Mouse (Mus musculus): Measurements from ENCODE around the gene Zbtb24.
"Not testable (repeated sequence)": the region's sequence is repeated elsewhere in the genome, so short reads cannot be mapped to it uniquely, and the experiment has no call there.

Zbtb24 gene

DNA sequence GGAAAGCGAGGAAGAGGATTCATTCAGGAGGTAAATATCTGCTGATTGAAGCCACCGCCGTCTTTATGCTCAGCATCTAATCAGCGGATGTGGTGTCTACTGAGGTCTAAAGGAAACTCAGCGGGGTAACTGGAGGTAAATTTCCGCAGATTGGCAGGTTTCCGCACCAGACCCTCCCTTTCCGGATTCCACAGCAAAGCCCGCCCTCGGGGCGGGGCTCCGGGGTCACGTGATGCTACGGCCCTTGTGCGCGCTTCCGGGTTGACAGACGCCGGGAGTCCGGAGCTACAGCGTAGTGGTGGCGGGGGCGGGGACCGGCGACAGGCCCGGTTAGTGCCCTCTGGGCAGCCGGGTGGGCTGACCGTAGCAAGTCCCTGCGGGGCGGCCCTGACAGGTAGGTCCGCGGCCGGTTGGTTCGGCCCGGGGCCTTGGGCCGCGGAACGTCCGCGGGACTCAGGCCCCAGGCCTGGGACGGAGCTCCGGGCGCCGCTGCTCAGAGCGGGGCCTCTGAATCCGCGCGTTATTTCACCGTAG is at the start of gene Zbtb24:
Gene Zbtb24 (plus strand): TSS at position 247 of the 534 bp plus-strand sequence.
- peak; percentile 98 for DNase-seq (ENCODE audit: low spot score)

DNA sequence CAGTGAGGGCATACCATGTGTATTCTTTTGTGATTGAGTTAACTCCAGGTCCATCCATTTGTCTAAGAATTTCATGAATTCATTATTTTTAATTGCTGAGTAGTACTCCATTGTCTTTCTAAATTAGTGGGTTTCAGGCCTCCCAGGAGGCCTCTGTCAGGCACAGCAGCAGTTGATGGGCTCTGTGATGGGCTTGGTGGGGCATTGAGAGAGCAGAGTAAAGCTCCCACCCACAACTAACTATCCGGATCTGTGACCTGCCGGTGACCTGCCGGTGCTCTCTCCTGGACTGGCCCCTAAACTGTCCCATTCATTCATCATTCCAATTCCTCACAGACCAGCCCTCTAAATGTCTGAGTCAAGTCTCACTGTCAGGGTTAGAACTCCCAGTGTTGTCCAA is 49.1 kb upstream of the Zbtb24 start:
- DNase-seq (ENCODE audit: low spot score): no peak

DNA sequence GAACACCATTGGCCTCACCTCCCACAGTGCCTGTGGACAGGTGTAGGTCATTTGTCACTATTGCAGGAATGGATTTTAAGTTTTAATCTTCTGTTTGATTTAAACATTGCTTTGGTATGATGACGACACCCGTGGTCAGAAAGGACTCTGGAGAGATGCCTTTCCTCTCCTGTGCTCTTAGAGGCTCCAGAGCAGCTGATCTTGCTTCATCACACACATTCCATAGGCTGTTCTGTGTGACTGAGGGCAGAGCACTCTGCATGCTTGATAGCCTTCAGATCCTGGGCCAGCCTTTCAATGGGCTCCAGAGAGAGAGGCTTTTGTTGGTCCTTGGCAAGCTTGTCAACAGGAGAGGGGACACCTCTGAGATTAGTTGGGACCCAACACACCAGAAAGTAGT is 46.8 kb upstream of the Zbtb24 start:
- no peak for DNase-seq (ENCODE audit: low spot score)

DNA sequence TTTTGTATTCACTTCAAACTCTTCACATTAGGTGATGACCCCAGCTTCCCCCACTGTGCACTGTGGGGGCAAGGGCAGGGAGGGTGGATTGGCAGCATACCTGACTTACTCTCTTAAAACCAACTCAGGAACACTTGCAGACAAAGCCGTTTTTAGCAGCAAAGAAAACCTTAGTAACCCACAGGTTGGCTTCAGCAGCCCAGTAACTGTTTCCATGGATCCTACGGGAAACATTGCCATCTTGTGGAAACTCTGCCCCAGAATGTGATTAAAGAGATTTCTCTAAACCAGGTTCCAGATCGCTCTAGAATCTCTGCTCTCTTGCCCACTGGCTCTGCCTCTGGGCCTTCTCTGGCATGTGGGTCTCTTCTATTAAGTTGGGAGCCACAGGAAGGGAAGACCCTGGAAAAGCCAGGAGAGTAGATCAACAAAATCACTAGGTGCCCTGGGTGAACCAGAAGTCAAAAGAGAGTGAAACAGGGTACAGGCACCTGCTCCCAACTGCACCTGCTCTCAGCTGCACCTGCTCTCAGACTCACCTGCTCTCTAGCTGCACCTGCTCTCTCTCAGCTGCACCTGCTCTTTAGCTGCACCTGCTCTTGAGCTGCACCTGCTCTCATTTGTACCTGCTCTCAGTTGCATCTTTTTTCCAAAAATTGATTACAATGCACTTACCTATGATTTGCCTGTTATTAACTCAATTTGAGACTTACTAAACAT is 46.1 kb upstream of the Zbtb24 start:
- DNase-seq (ENCODE audit: low spot score): no peak

DNA sequence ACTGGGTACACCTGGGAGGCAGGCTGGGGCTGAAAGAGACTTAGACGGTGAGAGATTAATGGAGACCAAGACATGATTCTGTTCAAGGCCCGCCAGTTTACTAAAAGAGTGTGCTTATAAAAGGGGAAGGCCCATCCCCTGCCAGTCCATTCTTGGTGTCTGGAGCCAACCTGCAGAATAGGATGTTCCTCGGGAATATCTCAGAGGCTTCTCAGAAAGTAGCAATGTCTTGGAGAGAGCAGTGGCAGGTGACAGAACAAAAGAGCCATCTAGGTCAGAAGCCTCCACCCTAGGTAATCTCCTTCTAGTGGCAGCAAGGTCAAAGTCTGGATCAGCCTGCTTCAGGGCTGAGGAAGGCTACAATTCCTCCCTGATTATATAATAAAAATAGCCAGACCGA is 40.0 kb upstream of the Zbtb24 start:
- DNase-seq (ENCODE audit: low spot score): not testable (repeated sequence)

DNA sequence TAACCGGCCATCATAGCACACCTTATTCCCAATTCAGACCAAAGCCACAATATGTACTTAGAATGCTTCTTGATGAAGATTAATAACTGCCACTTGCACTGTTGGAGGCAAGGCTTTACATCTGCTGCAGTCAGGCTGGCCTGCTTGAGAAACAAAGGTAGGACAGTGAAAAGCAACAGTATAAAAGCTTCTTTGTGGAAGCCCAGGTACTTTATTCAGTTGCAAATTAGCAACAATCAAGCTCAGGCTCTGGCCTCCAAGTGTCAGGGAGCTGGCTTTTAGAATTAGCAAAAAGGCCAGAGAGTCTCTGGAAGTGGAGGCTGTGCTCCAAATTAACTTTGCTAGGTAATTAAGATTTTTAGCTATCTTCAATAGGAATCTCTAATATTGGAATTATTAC is 39.4 kb upstream of the Zbtb24 start:
- not testable (repeated sequence) for DNase-seq (ENCODE audit: low spot score)

DNA sequence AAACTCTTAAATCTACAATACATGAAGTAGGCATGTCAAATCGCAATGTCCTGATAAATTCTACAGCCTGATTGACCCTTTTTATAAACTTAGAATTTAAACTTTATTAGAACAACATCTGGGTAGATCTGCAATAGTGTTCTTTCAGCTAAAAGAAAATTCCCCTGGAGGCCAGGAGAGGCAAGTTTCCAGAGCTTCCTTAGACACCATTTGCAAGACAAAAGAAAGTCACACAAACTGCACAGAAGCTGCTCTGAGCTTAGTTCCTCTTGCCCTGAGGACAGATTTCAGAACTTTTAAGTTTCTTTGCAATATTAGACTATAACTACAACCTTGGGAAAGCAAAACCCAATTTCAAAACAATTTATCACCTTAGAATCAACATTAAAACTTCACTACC is 36.7 kb upstream of the Zbtb24 start:
- DNase-seq (ENCODE audit: low spot score): not testable (repeated sequence)

DNA sequence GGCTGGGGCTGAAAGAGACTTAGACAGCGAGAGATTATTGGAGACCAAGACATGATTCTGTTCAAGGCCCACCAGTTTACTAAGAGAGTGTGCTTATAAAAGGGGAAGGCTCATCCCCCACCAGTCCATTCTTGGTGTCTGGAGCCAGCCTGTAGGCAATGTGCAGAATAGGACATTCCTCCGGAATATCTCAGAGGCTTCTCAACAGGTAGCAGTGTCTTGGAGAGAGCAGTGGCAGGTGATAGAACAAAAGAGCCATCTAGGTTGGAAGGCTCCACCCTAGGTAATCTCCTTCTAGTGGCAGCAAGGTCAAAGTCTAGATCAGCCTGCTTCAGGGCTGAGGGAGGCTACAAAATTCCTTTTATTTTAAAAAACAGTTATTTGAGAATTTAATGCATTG is 34.8 kb upstream of the Zbtb24 start:
- DNase-seq (ENCODE audit: low spot score): not testable (repeated sequence)

DNA sequence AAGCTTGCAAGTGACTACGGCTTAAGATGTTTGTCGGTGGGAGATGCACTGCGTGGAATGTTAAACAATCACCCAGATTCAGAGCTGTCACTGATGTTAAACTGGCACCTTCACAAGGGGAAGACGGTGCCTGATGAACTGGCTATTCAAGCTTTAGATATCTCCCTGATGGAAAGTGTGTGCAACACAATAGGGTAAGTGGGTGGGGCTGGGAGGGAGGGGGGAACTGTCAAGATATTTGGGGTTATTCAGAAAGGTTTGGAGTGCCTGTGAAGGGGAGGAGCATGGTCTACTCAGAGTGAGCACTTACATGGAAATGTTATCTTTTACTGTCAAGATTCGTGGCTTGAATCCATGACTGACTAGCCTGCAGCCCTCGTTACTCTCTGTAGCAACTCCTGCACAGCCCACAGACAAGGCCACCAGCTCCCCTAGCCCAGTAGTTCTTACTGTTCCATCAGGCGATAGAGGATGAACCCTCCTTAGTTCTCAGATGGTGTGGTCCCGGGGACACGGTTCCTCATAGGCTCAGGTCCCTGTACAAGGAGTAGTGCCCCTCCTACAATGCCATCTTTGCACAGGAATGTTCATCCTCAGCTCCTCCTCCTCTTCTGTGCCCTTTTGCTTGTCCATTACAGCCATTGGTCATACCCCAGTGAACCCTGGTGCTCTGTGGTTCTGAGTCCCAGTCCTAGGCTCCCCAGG is 29.5 kb upstream of the Zbtb24 start:
- DNase-seq (ENCODE audit: low spot score): no peak

DNA sequence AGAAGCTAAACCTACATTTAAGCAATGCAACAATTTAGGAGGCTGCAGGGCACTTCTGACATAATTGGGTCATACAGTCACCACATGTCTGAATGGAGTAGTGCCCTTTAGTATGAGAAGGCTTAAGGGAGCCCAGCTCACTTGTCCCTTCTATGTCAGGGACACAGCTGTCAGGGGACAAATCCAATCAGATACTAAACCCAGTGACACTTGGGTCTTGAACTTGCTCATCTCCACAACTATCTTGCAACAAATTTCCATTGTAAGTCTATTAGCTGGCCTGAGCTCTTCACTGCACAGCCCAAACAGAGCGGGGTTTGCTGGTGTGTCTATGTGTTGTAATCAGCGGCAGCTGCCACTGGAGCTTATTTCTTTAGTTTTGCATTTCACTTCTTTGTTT is 26.5 kb upstream of the Zbtb24 start:
- DNase-seq (ENCODE audit: low spot score): no peak

DNA sequence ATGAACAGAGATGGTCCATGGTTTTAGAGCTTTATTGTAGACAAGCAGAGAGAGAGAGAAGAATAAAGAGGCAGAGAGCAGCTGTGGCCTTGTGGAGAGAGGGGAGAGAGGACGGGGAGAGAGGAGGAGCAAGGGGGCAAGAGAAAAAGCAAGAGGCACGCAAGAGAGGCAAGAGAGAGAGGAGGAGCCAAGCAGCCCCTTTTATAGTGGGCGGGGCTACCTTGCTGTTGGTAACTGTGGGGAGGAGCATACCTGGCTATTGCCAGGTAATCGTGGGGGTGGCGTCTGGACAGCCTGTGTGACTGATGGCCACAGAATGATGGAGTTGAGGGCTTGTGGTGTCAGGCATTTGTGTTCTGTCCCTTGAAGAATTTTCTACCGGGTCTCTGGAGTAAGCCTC is 23.8 kb upstream of the Zbtb24 start:
- DNase-seq (ENCODE audit: low spot score): no peak

DNA sequence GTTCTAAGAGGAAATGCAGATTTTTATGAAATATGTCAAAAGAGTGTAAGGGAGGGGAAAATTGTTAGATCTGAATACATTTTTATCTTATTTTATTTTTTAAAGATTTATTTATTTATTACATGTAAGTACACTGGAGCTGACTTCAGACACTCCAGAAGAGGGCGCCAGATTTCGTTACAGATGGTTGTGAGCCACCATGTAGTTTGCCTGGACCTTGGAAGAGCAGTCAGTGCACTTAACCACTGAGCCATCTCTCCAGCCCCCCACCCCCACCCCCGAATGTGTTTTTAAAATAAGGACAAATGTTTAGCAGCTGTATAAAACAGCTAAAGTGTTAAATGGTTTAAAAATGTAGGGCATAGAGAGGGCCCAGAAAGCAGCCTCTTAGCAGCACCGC is 15.6 kb upstream of the Zbtb24 start:
- no peak for DNase-seq (ENCODE audit: low spot score)

DNA sequence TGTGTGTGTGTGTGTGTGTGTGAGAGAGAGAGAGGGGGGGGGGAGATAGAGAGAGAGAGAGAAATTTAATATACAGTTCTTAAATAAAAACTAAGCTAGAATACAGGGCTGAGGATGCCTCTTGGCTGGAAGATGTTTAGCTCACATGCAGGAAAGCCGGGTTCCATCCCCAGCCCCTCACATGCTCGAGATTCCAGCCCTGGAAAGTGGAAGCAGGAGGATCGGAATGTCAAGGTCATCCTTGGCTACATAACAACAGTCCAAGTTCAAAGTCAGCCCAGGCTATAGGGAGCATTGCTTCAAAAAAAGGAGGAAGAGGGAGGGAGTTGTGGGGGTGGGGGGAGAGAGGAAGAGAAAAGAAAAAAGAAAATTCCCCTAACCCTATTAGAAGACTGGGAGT is 15.0 kb upstream of the Zbtb24 start:
- DNase-seq (ENCODE audit: low spot score): no peak

DNA sequence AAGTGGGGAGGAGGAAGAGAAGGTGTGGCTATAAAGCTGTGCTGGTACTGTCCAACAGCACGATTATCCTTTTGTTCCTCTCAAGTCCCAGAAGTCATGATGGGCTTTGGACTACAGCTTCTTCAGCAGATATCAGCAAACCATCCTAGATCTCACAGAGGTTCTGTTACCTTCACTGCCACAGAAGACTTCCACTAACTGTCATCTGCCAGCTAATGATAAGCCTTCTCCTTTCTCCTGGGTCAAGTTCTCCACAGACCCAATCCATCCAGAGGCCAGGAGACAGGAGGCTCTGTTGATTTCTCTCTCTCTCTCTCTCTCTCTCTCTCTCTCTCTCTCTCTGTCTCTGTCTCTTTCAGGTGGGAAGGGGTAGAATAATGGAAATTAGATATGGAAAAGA is 2.0 kb upstream of the Zbtb24 start:
- DNase-seq (ENCODE audit: low spot score): peak; percentile 20

DNA sequence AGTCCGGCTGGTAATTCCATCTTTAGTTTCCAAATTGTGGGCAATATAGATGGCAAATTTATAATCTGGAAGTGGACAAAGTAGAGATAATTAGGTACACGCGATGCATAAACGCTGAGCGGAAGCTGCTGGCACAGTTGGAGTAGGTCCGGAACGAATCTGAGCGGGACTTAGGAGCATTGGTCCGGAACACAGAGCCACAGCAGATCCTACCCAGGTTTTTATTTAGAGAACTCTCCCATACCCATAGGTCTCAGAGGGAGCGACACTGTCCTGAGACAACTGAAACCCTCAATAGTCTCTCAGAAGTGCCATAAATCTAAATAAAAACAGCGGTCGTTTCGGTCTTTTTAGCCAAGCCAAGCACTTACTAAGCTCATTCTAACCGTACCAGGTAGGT is 499 bp upstream of the Zbtb24 start:
- DNase-seq (ENCODE audit: low spot score): no peak

DNA sequence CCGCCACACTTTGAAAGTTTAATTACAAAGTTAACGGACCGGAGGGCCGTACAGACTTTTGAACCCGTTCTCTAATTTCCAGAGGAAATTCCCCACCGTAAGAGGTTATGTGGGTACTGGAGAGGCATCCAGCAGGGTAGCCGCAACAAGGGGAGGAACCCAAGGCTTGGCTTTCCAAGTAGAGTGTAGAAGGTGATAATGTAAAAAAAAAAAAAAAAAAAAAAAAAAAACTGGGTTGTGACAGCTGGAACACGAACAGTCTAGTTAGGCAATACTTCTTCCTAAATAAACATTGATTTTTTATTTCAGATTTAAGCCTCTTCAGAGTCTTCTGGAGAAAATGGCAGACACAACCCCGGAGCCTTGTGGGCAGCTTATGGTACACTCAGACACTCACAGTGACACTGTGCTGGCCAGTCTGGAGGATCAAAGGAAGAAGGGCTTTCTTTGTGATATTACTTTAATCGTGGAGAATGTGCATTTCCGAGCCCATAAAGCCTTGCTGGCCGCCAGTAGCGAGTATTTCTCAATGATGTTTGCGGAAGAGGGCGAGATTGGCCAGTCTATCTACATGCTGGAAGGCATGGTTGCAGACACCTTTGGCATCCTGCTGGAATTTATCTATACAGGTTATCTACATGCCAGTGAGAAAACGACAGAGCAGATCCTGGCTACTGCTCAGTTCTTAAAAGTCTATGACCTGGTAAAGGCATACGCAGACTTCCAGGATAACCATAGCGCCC is 768 bp downstream of the Zbtb24 start:
- no peak for DNase-seq (ENCODE audit: low spot score)

DNA sequence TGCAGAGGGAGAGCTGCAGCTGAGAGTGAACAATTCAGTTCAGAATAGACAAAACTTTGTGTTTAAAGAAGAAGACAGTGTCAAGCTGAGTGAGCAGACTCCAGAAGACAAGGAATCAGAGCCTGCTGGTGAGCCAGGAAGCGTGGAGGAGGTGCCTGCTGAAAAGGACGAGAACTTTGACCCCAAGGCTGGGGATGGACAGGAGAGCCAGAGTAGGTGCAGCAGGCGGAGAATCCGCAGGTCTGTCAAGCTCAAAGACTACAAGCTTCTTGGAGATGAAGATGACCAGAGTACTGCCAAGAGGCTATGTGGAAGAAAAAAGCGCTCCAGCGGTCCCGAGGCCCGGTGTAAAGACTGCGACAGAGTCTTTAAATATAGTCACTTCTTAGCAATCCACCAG is 1.5 kb downstream of the Zbtb24 start:
- no peak for DNase-seq (ENCODE audit: low spot score)

DNA sequence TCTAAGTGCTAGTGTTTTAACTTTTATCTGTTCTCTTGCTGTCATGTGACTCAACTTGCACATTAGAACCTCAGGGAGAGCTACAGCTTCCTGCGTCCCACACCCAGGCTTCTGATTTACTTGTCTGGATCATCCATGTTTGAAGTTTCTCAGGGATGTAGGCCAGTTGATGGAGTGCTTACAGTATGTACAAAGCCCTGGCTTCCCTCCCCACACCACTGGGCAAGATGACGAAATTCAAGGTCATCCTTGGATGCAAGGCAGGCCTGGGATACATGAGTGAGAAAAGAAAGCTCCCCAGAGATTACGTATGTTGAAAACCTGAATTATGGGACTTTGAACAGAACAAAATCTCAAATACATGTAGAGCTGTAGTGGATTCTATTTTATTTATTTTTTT is 2.6 kb downstream of the Zbtb24 start:
- DNase-seq (ENCODE audit: low spot score): no peak

DNA sequence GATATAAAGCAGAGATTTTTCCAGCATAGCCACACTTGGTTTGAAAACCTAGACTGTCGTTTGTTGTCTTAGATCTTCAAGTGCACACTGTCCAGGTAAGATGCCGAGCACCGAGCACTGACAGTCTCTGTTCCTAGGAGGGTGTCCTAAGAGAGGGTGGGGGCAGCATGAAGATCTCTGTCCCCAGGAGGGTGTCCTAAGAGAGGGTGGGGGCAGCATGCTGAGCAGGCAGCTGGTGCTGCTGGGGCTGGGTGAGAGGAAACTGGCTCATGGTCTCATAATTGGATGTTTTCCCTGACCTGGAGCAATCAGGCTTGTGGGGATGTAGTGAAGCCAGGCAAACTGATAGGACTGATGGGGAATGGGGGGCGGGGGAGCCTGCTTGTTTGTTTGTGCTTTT is 9.8 kb downstream of the Zbtb24 start:
- no peak for DNase-seq (ENCODE audit: low spot score)

DNA sequence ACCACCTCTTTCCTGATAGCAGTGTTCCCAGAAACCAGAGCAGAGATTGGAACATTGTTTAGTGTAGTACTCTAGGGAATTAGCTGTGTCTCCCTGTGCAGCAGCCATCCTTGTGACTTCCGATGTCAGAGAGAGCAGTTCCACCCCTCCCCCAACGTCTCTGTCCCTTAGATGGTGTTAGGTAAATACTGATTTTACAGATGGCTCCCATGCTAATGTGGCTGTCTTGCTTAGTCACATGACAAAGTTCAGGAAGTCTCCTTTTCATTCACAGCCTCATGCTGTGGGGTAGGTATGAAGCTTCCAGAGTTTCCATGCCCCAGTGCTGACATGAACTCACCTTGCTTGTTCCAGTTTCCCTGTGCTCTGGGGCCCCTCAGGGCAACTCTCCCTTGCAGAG is 10.3 kb downstream of the Zbtb24 start:
- DNase-seq (ENCODE audit: low spot score): no peak

DNA sequence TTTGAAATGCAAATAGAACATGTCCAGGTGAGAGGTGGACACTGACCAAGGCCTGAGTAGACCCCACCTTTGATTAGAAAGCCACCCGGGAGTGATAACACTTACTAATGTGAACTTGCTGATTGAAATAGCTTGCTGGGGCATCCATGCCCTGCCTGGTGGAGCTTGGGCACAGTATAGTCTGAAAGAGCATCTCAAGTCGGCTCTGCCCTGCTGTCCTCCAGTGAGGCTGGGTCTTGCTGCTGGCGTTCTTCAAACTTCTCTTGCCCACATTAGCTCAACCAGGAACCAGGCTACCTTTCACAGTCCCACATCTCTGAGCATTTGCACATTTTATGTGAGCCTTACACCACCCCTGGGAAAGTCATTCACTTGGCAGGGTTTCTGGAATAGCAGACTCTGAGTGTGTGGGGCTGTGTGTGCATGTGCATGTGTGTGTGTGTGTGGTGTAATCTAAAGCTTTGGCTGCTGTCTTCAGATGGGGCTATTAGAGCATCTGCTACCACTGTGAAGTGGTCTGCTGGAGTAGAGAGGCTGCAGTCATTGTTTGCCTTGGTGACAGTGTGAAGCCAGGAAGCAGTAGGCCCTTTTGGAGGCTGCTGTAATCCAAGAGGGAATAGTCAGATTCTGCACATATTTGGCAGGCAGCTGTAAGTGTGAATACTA is 11.0 kb downstream of the Zbtb24 start:
- no peak for DNase-seq (ENCODE audit: low spot score)

DNA sequence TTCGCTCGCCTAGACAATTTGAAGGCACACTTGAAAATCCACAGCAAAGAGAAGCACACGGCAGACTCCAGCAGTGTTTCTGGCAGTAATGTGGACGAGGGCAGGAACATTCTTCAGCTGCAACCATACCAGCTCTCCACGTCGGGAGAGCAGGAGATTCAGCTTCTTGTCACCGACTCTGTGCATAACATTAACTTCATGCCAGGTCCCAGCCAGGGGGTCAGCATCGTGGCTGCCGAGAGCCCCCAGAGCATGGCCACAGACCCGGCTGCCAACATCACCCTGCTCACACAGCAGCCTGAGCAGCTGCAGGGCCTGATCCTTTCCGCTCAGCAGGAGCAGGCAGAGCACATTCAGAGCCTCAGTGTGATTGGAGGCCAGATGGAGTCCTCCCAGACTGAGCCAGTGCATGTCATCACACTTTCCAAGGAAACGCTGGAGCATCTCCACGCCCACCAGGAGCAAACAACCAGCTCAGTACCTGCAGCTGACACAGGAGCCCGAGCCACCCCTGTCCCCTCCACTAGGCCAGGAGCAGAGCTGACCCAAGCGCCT is 14.3 kb downstream of the Zbtb24 start:
- DNase-seq (ENCODE audit: low spot score): no peak

Measured in c-Kit-positive CD71-positive TER-119-positive erythroid progenitor cells, embryonic 14.5 days (primary cell).